Mouse (Mus musculus) G1E (cell line): Measurements from ENCODE around the gene Sox5. TPM values are rescaled to one million over a fixed set of nuclear protein-coding genes. Genes with fewer than 3 reads are reported as not detected.
"Not testable (repeated sequence)": the region's sequence is repeated elsewhere in the genome, so short reads cannot be mapped to it uniquely, and the experiment has no call there.

Experiments
- ATAC-seq: 2 replicates; pipeline ENCODE4 v1.8.0; 2016; ENCODE audit warnings: mild to moderate bottlenecking; ENCODE audit not compliant: insufficient number of reproducible peaks, poor library complexity, low FRiP score, severe bottlenecking; ENCODE audit errors: extremely low read depth
- DNase-seq: peaks from one replicate; pipeline ENCODE4 v3.0.0; 2012; ENCODE audit warnings: low spot score
- H3K27me3 ChIP-seq: 2 replicates; pipeline ENCODE4 v1.6.1; 2012; ENCODE audit warnings: mild to moderate bottlenecking, low read length, inconsistent platforms; ENCODE audit not compliant: insufficient read depth
- H3K36me3 ChIP-seq: replicated peaks from 2 replicates; pipeline ENCODE3; 2012; ENCODE audit warnings: mild to moderate bottlenecking, inconsistent platforms
- H3K4me1 ChIP-seq: 2 replicates; pipeline ENCODE4 v1.6.1; 2012; ENCODE audit warnings: low read depth, low read length, inconsistent platforms, mixed read lengths; ENCODE audit not compliant: insufficient read depth
- H3K4me3 ChIP-seq: 2 replicates; pipeline ENCODE4 v1.5.1; 2012; ENCODE audit warnings: low read depth, mild to moderate bottlenecking, inconsistent platforms, low read length, moderate library complexity, mixed read lengths
- H3K9me3 ChIP-seq: replicated peaks from 2 replicates; pipeline ENCODE4 v1.6.1; 2012; ENCODE audit warnings: inconsistent platforms
- CTCF ChIP-seq: IDR thresholded peaks from 2 replicates; pipeline ENCODE4 v1.5.1; 2012; ENCODE audit warnings: low read depth, low read length, inconsistent platforms, mixed read lengths
- GATA1 ChIP-seq: IDR thresholded peaks from 2 replicates; pipeline ENCODE4 v1.6.1; 2012; ENCODE audit warnings: borderline replicate concordance, low read length, inconsistent platforms, mixed read lengths
- GATA2 ChIP-seq: IDR thresholded peaks from 2 replicates; pipeline ENCODE4 v1.6.1; 2012; ENCODE audit warnings: low read depth, low read length, inconsistent platforms, borderline replicate concordance
- POLR2AphosphoS5 ChIP-seq: IDR thresholded peaks from 2 replicates; pipeline ENCODE4 v1.6.1; 2012; ENCODE audit warnings: low read depth, low read length, inconsistent platforms; ENCODE audit not compliant: insufficient replicate concordance
- TAL1 ChIP-seq: conservative IDR thresholded peaks from 2 replicates; pipeline ENCODE4 v1.6.1; 2012; ENCODE audit warnings: low read depth, low read length, inconsistent platforms, mixed read lengths
- polyA plus RNA-seq: library from polyadenylated mRNA; stranded (reverse); fragments of >175 nt; gene quantifications from 2 replicates; pipeline ENCODE4 v1.2.3, GENCODE M21; 2012
- total RNA-seq, 2 experiments: library from RNA; stranded (forward) in 1 of 2; stranded (reverse) in 1 of 2; fragments of 200-1000 nt in 1 of 2; fragments of >200 nt in 1 of 2; fragmentation: Nextera tagmentation in 1 of 2; gene quantifications; 2 replicates each; pipeline ENCODE4 v1.2.3; 2014 to 2017

Gene Sox5
- total and polyA plus RNA-seq, 3 experiments: 0.27 to 16.2 TPM; not detected in 1

GRCm38 (mm10) chr6:144282756-144283155, 499.0 kb downstream of the Sox5 start:
- Histone ChIP-seq H3K36me3 (no peaks in the 10 kb centered on the region), H3K4me3 (no peak overlapping the region), H3K4me1 (no peaks in the 10 kb centered on the region), H3K27me3 (no peaks in the 10 kb centered on the region), H3K9me3 (peaks cover 46% of the 10 kb centered on the region)
- no peak for DNase-seq
- ATAC-seq: no peak
- TF ChIP-seq GATA2: no peak
- TF ChIP-seq TAL1: no peak
- no peak for TF ChIP-seq CTCF
- TF ChIP-seq GATA1: no peak
- no peak for TF ChIP-seq POLR2AphosphoS5

- Histone ChIP-seq H3K4me3 (no peak overlapping the region), H3K9me3 (peaks cover 50% of the 10 kb centered on the region), H3K4me1 (no peaks in the 10 kb centered on the region), H3K27me3 (no peaks in the 10 kb centered on the region), H3K36me3 (no peaks in the 10 kb centered on the region)
- no peak for TF ChIP-seq CTCF
- TF ChIP-seq GATA1: no peak
- TF ChIP-seq TAL1: no peak
- TF ChIP-seq GATA2: no peak
- no peak for TF ChIP-seq POLR2AphosphoS5
- no peak for DNase-seq
- ATAC-seq: no peak
Observed at GRCm38 (mm10) chr6:144281661-144282060, 500.1 kb downstream of the Sox5 start.

- DNase-seq (no peak), ATAC-seq (no peak)
- no peaks in the 10 kb centered on the region for H3K27me3 ChIP-seq
- no peaks in the 10 kb centered on the region for H3K36me3 ChIP-seq
- no peak overlapping the region for H3K4me3 ChIP-seq
- H3K4me1 ChIP-seq: no peaks in the 10 kb centered on the region
- TF ChIP-seq TAL1: no peak
- no peak for TF ChIP-seq GATA1
- TF ChIP-seq POLR2AphosphoS5: no peak
- TF ChIP-seq CTCF: no peak
- TF ChIP-seq GATA2: no peak
- peaks cover 54% of the 10 kb centered on the region for H3K9me3 ChIP-seq
Observed at GRCm38 (mm10) chr6:144278505-144279053, 503.2 kb downstream of the Sox5 start.

GRCm38 (mm10) chr6:144273425-144273824, 508.4 kb downstream of the Sox5 start:
- H3K36me3 ChIP-seq, ATAC-seq, H3K4me1 ChIP-seq, DNase-seq, H3K27me3 ChIP-seq, H3K4me3 ChIP-seq: not testable (repeated sequence)
- H3K9me3 ChIP-seq: peaks cover 54% of the 10 kb centered on the region

- peaks cover 37% of the 10 kb centered on the region for H3K9me3 ChIP-seq
Observed at GRCm38 (mm10) chr6:144271326-144271725, 510.5 kb downstream of the Sox5 start.

GRCm38 (mm10) chr6:144270306-144270705, 511.5 kb downstream of the Sox5 start:
- H3K4me1 ChIP-seq: no peaks in the 10 kb centered on the region
- H3K27me3 ChIP-seq: no peaks in the 10 kb centered on the region
- H3K9me3 ChIP-seq: peaks cover 38% of the 10 kb centered on the region
- no peak for DNase-seq
- no peak for ATAC-seq
- TF ChIP-seq GATA1 (no peak), GATA2 (no peak), CTCF (no peak), TAL1 (no peak), POLR2AphosphoS5 (no peak)
- no peak overlapping the region for H3K4me3 ChIP-seq
- H3K36me3 ChIP-seq: no peaks in the 10 kb centered on the region

More at GRCm38 (mm10) chr6:144271326-144271725, 510.5 kb downstream of the Sox5 start:
- Histone ChIP-seq H3K4me3 (no peak overlapping the region), H3K27me3 (no peaks in the 10 kb centered on the region), H3K36me3 (no peaks in the 10 kb centered on the region), H3K4me1 (no peaks in the 10 kb centered on the region)
- ATAC-seq (no peak), DNase-seq (no peak)
- TF ChIP-seq POLR2AphosphoS5: no peak
- TF ChIP-seq TAL1: no peak
- TF ChIP-seq CTCF: no peak
- no peak for TF ChIP-seq GATA2
- no peak for TF ChIP-seq GATA1

GRCm38 (mm10) chr6:144269666-144270065, 512.1 kb downstream of the Sox5 start:
- no peak for ATAC-seq
- TF ChIP-seq POLR2AphosphoS5 (no peak), GATA1 (no peak), CTCF (no peak), TAL1 (no peak)
- Histone ChIP-seq H3K4me1 (no peaks in the 10 kb centered on the region), H3K36me3 (no peaks in the 10 kb centered on the region), H3K9me3 (peaks cover 39% of the 10 kb centered on the region), H3K4me3 (no peak overlapping the region), H3K27me3 (no peaks in the 10 kb centered on the region)
- DNase-seq: no peak
